Mouse (Mus musculus) thymus, adult 2 months (tissue): ENCODE results near the gene Abcb9.

Experiments
- CTCF ChIP-seq: fragments of 200-500 bp; IDR thresholded peaks from 2 replicates; pipeline ENCODE4 v1.5.1; 2012; ENCODE audit warnings: mild to moderate bottlenecking, control low read depth, low read length, moderate library complexity, borderline replicate concordance; ENCODE audit not compliant: control insufficient read depth, poor library complexity, insufficient read depth; ENCODE audit errors: extremely low read depth
- POLR2A ChIP-seq: fragments of 200-500 bp; IDR thresholded peaks from 2 replicates; pipeline ENCODE4 v1.6.1; 2012; ENCODE audit warnings: mild to moderate bottlenecking, low read length, control low read depth, moderate library complexity; ENCODE audit not compliant: control insufficient read depth, poor library complexity, insufficient read depth; ENCODE audit errors: extremely low read depth

DNA sequence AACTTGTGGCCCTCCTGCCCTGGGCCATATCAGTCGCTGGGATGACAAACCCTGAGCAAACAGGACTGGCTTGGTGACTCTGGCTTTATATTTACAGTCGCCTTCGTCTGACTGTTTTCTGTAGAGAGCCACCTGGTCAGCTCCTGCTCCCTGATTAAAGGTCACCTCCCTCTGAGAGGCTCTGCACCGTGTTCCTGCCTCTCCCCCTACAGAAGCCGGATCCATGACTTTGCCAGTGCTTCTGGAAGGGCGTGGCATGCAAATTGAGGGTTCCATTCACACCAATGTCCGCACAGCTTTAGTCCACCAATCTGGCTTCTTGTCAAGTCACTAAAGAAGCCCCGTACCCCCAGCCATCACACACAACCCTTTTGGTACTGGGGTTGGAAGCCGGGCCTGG, 19.0 kb downstream of the Abcb9 start:
- TF ChIP-seq POLR2A (no peak), CTCF (no peak)
